Mouse (Mus musculus) yolk sac, embryonic 10.5 days (tissue): Measurements from ENCODE around the gene Prkca.

Experiments
- DNase-seq: peaks from one replicate; pipeline ENCODE4 v3.0.0-alpha.2; 2017; ENCODE audit warnings: low spot score

Gene Prkca

GRCm38 (mm10) chr11:108236195-108236594 lies 107.5 kb downstream of the Prkca start:
- DNase-seq: no peak

- no peak for DNase-seq
Observed at GRCm38 (mm10) chr11:108235081-108235703, 108.5 kb downstream of the Prkca start.

GRCm38 (mm10) chr11:108233015-108233414 lies 110.7 kb downstream of the Prkca start:
- no peak for DNase-seq

- no peak for DNase-seq
Observed at GRCm38 (mm10) chr11:108230101-108230500, 113.6 kb downstream of the Prkca start.

GRCm38 (mm10) chr11:108229176-108229946 lies 114.4 kb downstream of the Prkca start:
- DNase-seq: no peak

GRCm38 (mm10) chr11:108228497-108228896 lies 115.2 kb downstream of the Prkca start:
- no peak for DNase-seq

GRCm38 (mm10) chr11:108226248-108226647 lies 117.5 kb downstream of the Prkca start:
- DNase-seq: no peak

GRCm38 (mm10) chr11:108224233-108224973 lies 119.3 kb downstream of the Prkca start:
- no peak for DNase-seq

- no peak for DNase-seq
Observed at GRCm38 (mm10) chr11:108223613-108224232, 120.0 kb downstream of the Prkca start.

GRCm38 (mm10) chr11:108223154-108223553 lies 120.6 kb downstream of the Prkca start:
- no peak for DNase-seq

- no peak for DNase-seq
Observed at GRCm38 (mm10) chr11:108222616-108223015, 121.1 kb downstream of the Prkca start.

GRCm38 (mm10) chr11:108222026-108222425 lies 121.7 kb downstream of the Prkca start:
- no peak for DNase-seq

- no peak for DNase-seq
Observed at GRCm38 (mm10) chr11:108221124-108221835, 122.4 kb downstream of the Prkca start.

- no peak for DNase-seq
Observed at GRCm38 (mm10) chr11:108220605-108221004, 123.1 kb downstream of the Prkca start.

- DNase-seq: no peak
Observed at GRCm38 (mm10) chr11:108217043-108217442, 126.7 kb downstream of the Prkca start.

GRCm38 (mm10) chr11:108216064-108216463 lies 127.7 kb downstream of the Prkca start:
- DNase-seq: no peak

- no peak for DNase-seq
Observed at GRCm38 (mm10) chr11:108215466-108215865, 128.3 kb downstream of the Prkca start.

- no peak for DNase-seq
Observed at GRCm38 (mm10) chr11:108214521-108215223, 129.1 kb downstream of the Prkca start.

- DNase-seq: no peak
Observed at GRCm38 (mm10) chr11:108213783-108214182, 129.9 kb downstream of the Prkca start.

GRCm38 (mm10) chr11:108212638-108213037 lies 131.1 kb downstream of the Prkca start:
- DNase-seq: no peak

GRCm38 (mm10) chr11:108212030-108212429 lies 131.7 kb downstream of the Prkca start:
- DNase-seq: no peak
